Mouse (Mus musculus) hindbrain, embryonic 10.5 days (tissue): Measurements from ENCODE around the gene Rptor. TPM values are rescaled to one million over a fixed set of nuclear protein-coding genes. Genes with fewer than 3 reads are reported as not detected.

Source experiments
- DNase-seq: peaks from one replicate; pipeline ENCODE4 v3.0.0-alpha.2; 2017; ENCODE audit warnings: low spot score
- H3K27ac ChIP-seq: fragments of 300-500 bp; sonication (generic); 2 replicates; pipeline ENCODE4 v1.5.1; 2016; ENCODE audit warnings: mild to moderate bottlenecking, moderate library complexity
- H3K27me3 ChIP-seq: fragments of 300-500 bp; sonication (generic); 2 replicates; pipeline ENCODE4 v1.6.1; 2016; ENCODE audit warnings: mild to moderate bottlenecking; ENCODE audit not compliant: poor library complexity, insufficient read depth, severe bottlenecking
- H3K36me3 ChIP-seq: fragments of 300-500 bp; sonication (generic); 2 replicates; pipeline ENCODE4 v1.6.1; 2016; ENCODE audit warnings: mild to moderate bottlenecking, moderate library complexity
- H3K4me1 ChIP-seq: fragments of 300-500 bp; sonication (generic); replicated peaks from 2 replicates; pipeline ENCODE4 v1.6.1; 2016; ENCODE audit warnings: mild to moderate bottlenecking
- H3K4me3 ChIP-seq: fragments of 300-500 bp; sonication (generic); 2 replicates; pipeline ENCODE4 v1.5.1; 2016; ENCODE audit warnings: mild to moderate bottlenecking, moderate library complexity
- H3K9me3 ChIP-seq: fragments of 300-500 bp; sonication (generic); 2 replicates; pipeline ENCODE4 v1.6.1; 2016; ENCODE audit warnings: mild to moderate bottlenecking, moderate library complexity
- WGBS: fragments of 180-500 bp; shearing (Covaris S2); methylation state at CpG from one replicate; pipeline ENCODE4 v1.1.7; 2016; 5-methylcytosine and 5-hydroxymethylcytosine counted together
- polyA plus RNA-seq: library from polyadenylated mRNA; unstranded; fragments of >200 nt; fragmentation: Nextera tagmentation; extraction: Ambion mirVana; gene quantifications from 2 replicates; pipeline ENCODE4 v1.2.1, GENCODE M21; 2016

Gene Rptor
- 11.8 and 12.4 TPM in 2 replicates for polyA plus RNA-seq

DNA sequence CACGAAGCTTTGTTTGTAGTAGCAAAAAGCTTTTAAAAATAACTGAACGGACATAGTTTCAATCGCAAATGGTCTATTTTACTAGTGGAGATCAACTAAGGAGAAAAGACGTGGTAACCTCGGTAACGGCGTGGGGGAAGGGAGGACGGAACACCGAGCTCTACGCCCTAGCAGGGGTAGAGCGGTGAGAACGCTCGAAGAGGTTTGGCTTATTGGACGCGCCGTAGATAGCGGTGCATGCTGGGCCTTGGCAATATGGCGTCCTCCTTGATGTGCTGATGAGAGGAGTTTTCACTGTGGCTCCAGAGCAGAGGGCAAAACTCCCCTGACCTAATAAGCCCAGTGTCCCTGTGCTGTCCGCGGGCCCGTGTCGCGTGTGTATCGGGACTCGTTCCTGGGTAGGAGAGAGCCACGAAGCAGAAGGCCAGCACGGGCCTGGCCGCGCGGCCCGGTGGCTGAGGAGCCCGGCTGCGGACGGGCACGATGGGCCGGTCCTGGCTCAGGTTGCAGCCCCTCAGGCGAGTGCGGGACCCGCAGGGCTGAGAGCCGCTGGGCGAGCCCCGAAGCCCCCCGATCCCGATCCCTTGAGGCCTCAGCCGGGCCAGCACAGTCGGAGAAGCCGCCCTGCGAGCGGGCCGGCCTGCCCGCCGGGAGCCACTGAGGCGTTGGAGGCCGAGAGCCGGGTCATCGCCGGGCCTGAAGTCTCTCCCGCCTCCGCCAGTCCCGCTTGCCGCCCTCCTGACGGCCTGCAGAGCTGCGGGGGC lies at the start of gene Rptor:
TSS of gene Rptor (plus strand) at position 143 of the 764 bp plus-strand sequence.
- DNase-seq = peak; percentile 97
- Histone ChIP-seq H3K27ac (peak within 1 kb of the TSS; percentile 92), H3K9me3 (no peaks in the 10 kb centered on the region), H3K27me3 (no peaks in the 10 kb centered on the region), H3K36me3 (peaks cover 25% of the 10 kb centered on the region), H3K4me3 (peak within 1 kb of the TSS; percentile 88), H3K4me1 (peaks cover 18% of the 10 kb centered on the region)
- WGBS = under 1% methylated on average over 63 of the region's 63 CpGs

DNA sequence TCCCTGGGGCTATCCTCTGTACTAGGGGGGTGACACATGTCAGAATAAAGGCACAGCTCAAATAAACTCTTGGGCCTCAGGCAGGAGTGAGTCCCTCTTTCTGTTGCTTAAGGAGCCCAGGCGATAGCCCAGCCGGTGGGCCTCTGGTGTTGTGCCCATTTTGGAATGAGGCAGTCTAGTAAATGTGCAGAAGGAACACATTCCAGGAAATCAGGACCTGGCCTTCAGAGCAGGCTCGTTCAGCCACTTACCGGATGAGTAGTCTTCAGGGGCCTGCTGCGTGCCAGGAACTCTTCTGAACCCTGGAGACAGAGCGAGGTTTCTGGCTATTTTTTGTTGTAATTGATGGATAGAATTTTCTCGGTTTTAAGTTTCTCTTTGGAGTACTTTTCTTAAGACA lies 48.0 kb upstream of the Rptor start:
- H3K9me3 ChIP-seq = no peaks in the 10 kb centered on the region
- no peaks in the 10 kb centered on the region for H3K36me3 ChIP-seq
- 83% methylated on average over 7 of the region's 7 CpGs for WGBS
- H3K27ac ChIP-seq = no peak overlapping the region
- no peak overlapping the region for H3K4me3 ChIP-seq
- H3K4me1 ChIP-seq = peaks cover 40% of the 10 kb centered on the region
- peaks cover 93% of the 10 kb centered on the region for H3K27me3 ChIP-seq
- no peak for DNase-seq

DNA sequence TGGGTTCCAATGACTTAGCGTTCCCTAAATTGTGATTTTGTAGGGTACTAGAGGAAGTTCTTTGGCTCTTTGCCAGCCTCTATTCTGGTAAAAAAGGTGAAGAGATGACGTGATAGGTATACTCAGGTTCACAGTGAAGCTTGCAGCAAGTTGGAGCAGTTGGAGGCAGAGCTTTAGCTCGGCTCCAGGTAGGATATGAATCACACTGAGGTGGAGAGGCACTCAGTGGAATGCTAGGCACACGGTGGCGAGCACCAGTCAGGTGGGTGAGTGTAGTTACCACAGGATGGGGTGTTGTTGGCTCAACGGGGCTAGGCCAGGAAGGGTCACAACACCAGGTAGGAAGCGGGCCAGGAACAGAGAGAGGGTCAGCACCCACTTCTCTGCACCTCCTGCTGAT lies 47.5 kb upstream of the Rptor start:
- H3K27ac ChIP-seq = no peak overlapping the region
- no peaks in the 10 kb centered on the region for H3K36me3 ChIP-seq
- 85% methylated on average over 7 of the region's 7 CpGs for WGBS
- peaks cover 93% of the 10 kb centered on the region for H3K27me3 ChIP-seq
- DNase-seq = no peak
- no peak overlapping the region for H3K4me3 ChIP-seq
- H3K4me1 ChIP-seq = peaks cover 41% of the 10 kb centered on the region
- no peaks in the 10 kb centered on the region for H3K9me3 ChIP-seq

DNA sequence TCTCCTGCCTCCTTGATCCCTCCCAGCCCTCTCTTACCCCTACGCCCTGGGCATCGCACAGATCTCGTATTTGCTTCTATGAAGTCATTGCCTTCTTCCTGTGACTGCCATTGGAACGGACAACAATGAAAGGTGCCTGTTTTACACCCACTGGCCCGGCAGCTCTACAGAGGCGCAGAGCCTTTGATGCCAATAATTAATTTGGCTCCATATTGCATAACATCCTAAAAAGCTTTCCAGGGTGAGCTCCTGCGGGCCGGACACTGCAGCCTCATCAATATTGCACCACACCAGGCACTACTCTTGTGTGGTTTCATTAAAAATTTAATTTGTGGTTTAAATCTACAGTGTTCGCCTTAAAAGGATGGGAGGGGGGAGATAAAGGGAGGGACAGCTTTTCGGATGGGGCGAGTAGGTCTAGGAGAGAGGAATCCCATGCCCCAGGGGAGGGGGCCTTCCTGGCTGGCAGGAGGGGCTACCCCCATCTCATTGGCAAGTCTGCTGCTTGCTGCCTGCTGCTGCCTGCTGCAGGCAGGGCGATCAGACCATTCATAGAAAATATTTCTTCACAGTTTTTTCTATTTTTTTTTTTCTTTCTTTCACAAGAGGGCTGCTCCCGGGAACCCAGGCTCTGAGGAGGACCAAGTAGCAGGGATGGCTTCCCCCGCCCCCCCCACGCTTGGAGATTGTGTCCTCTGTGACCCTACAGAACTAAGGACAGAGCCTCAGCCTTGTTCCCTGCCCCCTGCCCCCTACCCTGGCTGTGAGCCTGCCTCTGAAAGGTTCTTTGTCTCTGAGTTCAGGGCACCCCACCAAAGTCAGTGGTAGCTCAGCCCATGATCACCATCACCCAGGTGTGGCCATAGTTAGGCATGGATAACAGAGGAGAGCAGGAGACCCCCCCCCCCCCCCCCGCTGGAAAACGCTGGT lies 44.5 kb upstream of the Rptor start:
- H3K36me3 ChIP-seq = no peaks in the 10 kb centered on the region
- H3K27me3 ChIP-seq = peaks cover 91% of the 10 kb centered on the region
- 21% methylated on average over 17 of the region's 17 CpGs for WGBS
- peak overlapping the region; percentile 82 for H3K27ac ChIP-seq
- no peaks in the 10 kb centered on the region for H3K9me3 ChIP-seq
- H3K4me3 ChIP-seq = peak overlapping the region; percentile 33
- H3K4me1 ChIP-seq = peaks cover 48% of the 10 kb centered on the region
- peak; percentile 60 for DNase-seq

- Histone ChIP-seq H3K27ac (peak overlapping the region; percentile 82), H3K4me1 (peaks cover 53% of the 10 kb centered on the region), H3K27me3 (peaks cover 91% of the 10 kb centered on the region), H3K4me3 (peak overlapping the region; percentile 33), H3K9me3 (no peaks in the 10 kb centered on the region), H3K36me3 (no peaks in the 10 kb centered on the region)
- whole genome bisulfite sequencing = 10% methylated on average over 9 of the region's 9 CpGs
- peak; percentile 70 for DNase-seq
These were observed 43.7 kb upstream of the Rptor start for GRCm38 (mm10) chr11:119558870-119559610.

DNA sequence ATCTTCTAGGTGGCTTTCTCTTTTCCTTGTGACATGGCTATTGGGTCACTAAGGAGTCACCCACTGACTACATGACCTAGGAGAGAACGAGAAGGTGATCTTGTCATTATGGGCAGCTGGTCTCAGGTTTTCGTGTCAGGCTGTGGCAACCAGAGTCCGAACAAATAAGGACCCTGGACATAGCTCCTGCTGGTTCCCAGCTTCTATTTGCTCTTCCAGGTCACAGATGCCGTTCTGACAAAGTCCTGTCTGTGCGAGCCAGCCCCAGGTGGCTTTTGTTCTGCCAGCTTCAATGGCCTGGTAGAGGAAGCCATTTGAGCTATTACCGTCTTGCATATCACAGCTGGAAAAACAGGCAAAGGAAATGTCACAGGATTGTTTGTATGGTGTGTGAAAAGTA lies 40.4 kb upstream of the Rptor start:
- 23% methylated on average over 6 of the region's 6 CpGs for WGBS
- no peaks in the 10 kb centered on the region for H3K36me3 ChIP-seq
- H3K4me3 ChIP-seq = no peak overlapping the region
- DNase-seq = no peak
- no peaks in the 10 kb centered on the region for H3K9me3 ChIP-seq
- peaks cover 76% of the 10 kb centered on the region for H3K27me3 ChIP-seq
- no peak overlapping the region for H3K27ac ChIP-seq
- H3K4me1 ChIP-seq = peaks cover 65% of the 10 kb centered on the region

GRCm38 (mm10) chr11:119563166-119563565 lies 39.5 kb upstream of the Rptor start:
- no peak overlapping the region for H3K4me3 ChIP-seq
- no peaks in the 10 kb centered on the region for H3K36me3 ChIP-seq
- H3K27me3 ChIP-seq = peaks cover 69% of the 10 kb centered on the region
- no peaks in the 10 kb centered on the region for H3K9me3 ChIP-seq
- no peak overlapping the region for H3K27ac ChIP-seq
- no peak for DNase-seq
- H3K4me1 ChIP-seq = peaks cover 56% of the 10 kb centered on the region
- 78% methylated on average over 9 of the region's 9 CpGs for WGBS

GRCm38 (mm10) chr11:119564383-119564782 lies 38.3 kb upstream of the Rptor start:
- Histone ChIP-seq H3K36me3 (no peaks in the 10 kb centered on the region), H3K4me1 (peaks cover 44% of the 10 kb centered on the region), H3K27ac (no peak overlapping the region), H3K4me3 (no peak overlapping the region), H3K27me3 (peaks cover 63% of the 10 kb centered on the region), H3K9me3 (no peaks in the 10 kb centered on the region)
- no peak for DNase-seq
- WGBS = 88% methylated on average over 10 of the region's 10 CpGs

DNA sequence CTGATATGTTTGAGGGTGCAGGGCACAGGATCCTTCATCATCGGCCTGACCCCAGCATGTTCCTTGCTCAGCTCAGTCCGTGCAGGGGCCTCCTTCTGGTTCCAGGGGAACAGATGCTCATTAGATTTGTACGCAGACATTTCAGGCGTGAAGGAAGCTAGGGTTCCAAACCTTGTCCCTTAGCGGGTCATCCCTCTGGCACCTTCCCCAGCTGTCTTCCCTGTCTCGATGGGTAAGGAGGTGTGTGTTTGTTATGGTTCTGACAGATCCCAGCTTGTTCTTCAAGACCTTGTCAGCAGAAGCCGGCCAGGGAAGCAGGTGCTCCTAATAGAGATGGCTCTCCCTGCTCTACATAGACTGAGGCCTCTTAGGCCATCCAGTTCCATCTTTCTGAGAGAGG lies 37.7 kb upstream of the Rptor start:
- Histone ChIP-seq H3K9me3 (no peaks in the 10 kb centered on the region), H3K36me3 (no peaks in the 10 kb centered on the region), H3K27ac (no peak overlapping the region), H3K4me3 (no peak overlapping the region), H3K27me3 (peaks cover 56% of the 10 kb centered on the region), H3K4me1 (peaks cover 38% of the 10 kb centered on the region)
- WGBS = 63% methylated on average over 7 of the region's 7 CpGs
- no peak for DNase-seq

- Histone ChIP-seq H3K36me3 (no peaks in the 10 kb centered on the region), H3K4me3 (no peak overlapping the region), H3K9me3 (no peaks in the 10 kb centered on the region), H3K4me1 (peaks cover 38% of the 10 kb centered on the region), H3K27ac (no peak overlapping the region), H3K27me3 (peaks cover 50% of the 10 kb centered on the region)
- WGBS = 38% methylated on average over 10 of the region's 10 CpGs
- DNase-seq = no peak
These were observed 37.0 kb upstream of the Rptor start for GRCm38 (mm10) chr11:119565684-119566083.

- DNase-seq = no peak
- WGBS = 58% methylated on average over 5 of the region's 5 CpGs
- no peaks in the 10 kb centered on the region for H3K36me3 ChIP-seq
- no peak overlapping the region for H3K4me3 ChIP-seq
- no peaks in the 10 kb centered on the region for H3K9me3 ChIP-seq
- H3K27me3 ChIP-seq = peaks cover 45% of the 10 kb centered on the region
- H3K27ac ChIP-seq = no peak overlapping the region
- H3K4me1 ChIP-seq = peaks cover 38% of the 10 kb centered on the region
These were observed 36.5 kb upstream of the Rptor start for GRCm38 (mm10) chr11:119566188-119566587.

GRCm38 (mm10) chr11:119572316-119573010 lies 30.2 kb upstream of the Rptor start:
- Histone ChIP-seq H3K9me3 (no peaks in the 10 kb centered on the region), H3K4me1 (peaks cover 29% of the 10 kb centered on the region), H3K27me3 (peaks cover 3% of the 10 kb centered on the region; the same call in 1 of the 2 replicates), H3K27ac (peak overlapping the region; percentile 76), H3K36me3 (no peaks in the 10 kb centered on the region), H3K4me3 (no peak overlapping the region)
- WGBS = 57% methylated on average over 15 of the region's 15 CpGs
- no peak for DNase-seq
